Mouse (Mus musculus): ENCODE measurements around the gene Arhgap32. TPM values are rescaled to one million over a fixed set of nuclear protein-coding genes. Genes with fewer than 3 reads are reported as not detected.
A peak's percentile ranks its signal among the peaks of the same experiment; 100 is the strongest.

Gene Arhgap32
- total and polyA plus RNA-seq, 3 experiments: 0.38 to 0.41 TPM; not detected in 1

GRCm38 (mm10) chr9:32208071-32208470 is 92.1 kb downstream of the Arhgap32 start:
- dilution Hi-C loops (cut with MboI; ENCODE audit: extremely low pct_ligation_motif_present, extremely low pct_unique_long_range_greater_than_20kb, low sequenced_read_pairs): no loop called here
- Histone ChIP-seq H3K4me2 (ENCODE audit: insufficient read depth, low read depth, poor library complexity, severe bottlenecking) (no peak overlapping the region), H3K27me3 (replicated peaks) (no peaks in the 10 kb centered on the region), H3K4me1 (ENCODE audit: control insufficient read depth in 1 of 2, insufficient read depth in 2 of 2) (peaks cover 0 to 5% of the 10 kb centered on the region in 2 experiments; a peak in 2 of 4 replicates), H3K27ac (ENCODE audit: insufficient read depth, low read depth) (no peak overlapping the region), H3K36me3 (replicated peaks in 1 of 2; ENCODE audit: control insufficient read depth in 1 of 2, insufficient read depth in 1 of 2, low read length in 1 of 2) (no peaks in the 10 kb centered on the region), H3K79me2 (replicated peaks; ENCODE audit: control insufficient read depth, extremely low read depth, insufficient read depth, poor library complexity, severe bottlenecking) (no peaks in the 10 kb centered on the region), H3K4me3 (replicated peaks in 1 of 3; ENCODE audit: low read depth in 2 of 3, low read length in 2 of 3, poor library complexity in 1 of 3) (no peak overlapping the region), H3K9me3 (replicated peaks; ENCODE audit: low read length) (no peaks in the 10 kb centered on the region), H3K9ac (ENCODE audit: insufficient read depth, low read depth) (no peak overlapping the region)
- in situ Hi-C loops (cut with MboI; ENCODE audit: low pct_ligation_motif_present, low pct_unique_long_range_greater_than_20kb, low sequenced_read_pairs): no loop called here
- DNase-seq (ENCODE audit: extremely low read depth): no peak
- TF ChIP-seq POLR2A (IDR thresholded peaks at IDR 0.05; ENCODE audit: low read depth, low read length) (no peak), GABPA (IDR thresholded peaks at IDR 0.05; ENCODE audit: insufficient replicate concordance, low read depth, low read length) (no peak), ZKSCAN1 (IDR thresholded peaks at IDR 0.05; ENCODE audit: borderline replicate concordance, low read depth, low read length) (no peak), MAX (IDR thresholded peaks at IDR 0.05; ENCODE audit: low read length) (no peak), JUN (IDR thresholded peaks at IDR 0.05; ENCODE audit: insufficient read depth, low read depth, low read length) (no peak), TCF12 (IDR thresholded peaks at IDR 0.05; ENCODE audit: low read depth, low read length) (no peak), E2F4 (IDR thresholded peaks at IDR 0.05; ENCODE audit: insufficient replicate concordance, low read depth, low read length) (no peak), UBTF (IDR thresholded peaks at IDR 0.05; ENCODE audit: low read depth, low read length) (no peak), ETS1 (conservative IDR thresholded peaks at IDR 0.05; ENCODE audit: low read depth, low read length) (no peak), MAFK (IDR thresholded peaks at IDR 0.05; ENCODE audit: insufficient replicate concordance, low read length) (no peak), JUND (conservative IDR thresholded peaks at IDR 0.05; ENCODE audit: low read depth, low read length) (no peak), MYC (IDR thresholded peaks at IDR 0.05; ENCODE audit: low read depth, low read length) (no peak), TBP (conservative IDR thresholded peaks at IDR 0.05; ENCODE audit: low read depth, low read length) (no peak), MEF2A (IDR thresholded peaks at IDR 0.05; ENCODE audit: borderline replicate concordance, low read depth, low read length) (no peak), SIN3A (IDR thresholded peaks at IDR 0.05; ENCODE audit: low read length) (no peak), MXI1 (IDR thresholded peaks at IDR 0.05; ENCODE audit: low read depth, low read length) (no peak)

GRCm38 (mm10) chr9:32216820-32217567 is 101.1 kb downstream of the Arhgap32 start:
- no peak for DNase-seq (ENCODE audit: extremely low read depth)
- no peak for TF ChIP-seq KAT2A (IDR thresholded peaks at IDR 0.05; ENCODE audit: insufficient replicate concordance, low read length)
- no peak for TF ChIP-seq PAX5 (IDR thresholded peaks at IDR 0.05; ENCODE audit: low read length)
- no peak for TF ChIP-seq USF2 (conservative IDR thresholded peaks at IDR 0.05; ENCODE audit: low read depth, low read length)
- no peak for TF ChIP-seq TBP (conservative IDR thresholded peaks at IDR 0.05; ENCODE audit: low read depth, low read length)
- no peak for TF ChIP-seq ZMIZ1 (IDR thresholded peaks at IDR 0.05; ENCODE audit: low read depth, low read length)
- no peak for TF ChIP-seq SMC3 (IDR thresholded peaks at IDR 0.05; ENCODE audit: low read depth, low read length)
- no peak for TF ChIP-seq MAFK (IDR thresholded peaks at IDR 0.05; ENCODE audit: insufficient replicate concordance, low read length)
- TF ChIP-seq MAZ (IDR thresholded peaks at IDR 0.05; ENCODE audit: low read depth, low read length): no peak
- no peak for TF ChIP-seq NELFE (IDR thresholded peaks at IDR 0.05; ENCODE audit: low read depth, low read length)
- Histone ChIP-seq H3K9me3 (replicated peaks; ENCODE audit: low read length) (no peaks in the 10 kb centered on the region), H3K27ac (ENCODE audit: insufficient read depth, low read depth) (no peak overlapping the region), H3K4me3 (replicated peaks in 1 of 3; ENCODE audit: low read depth in 2 of 3, low read length in 2 of 3, poor library complexity in 1 of 3) (no peak overlapping the region), H3K27me3 (replicated peaks) (no peaks in the 10 kb centered on the region), H3K4me2 (ENCODE audit: insufficient read depth, low read depth, poor library complexity, severe bottlenecking) (peak overlapping the region; percentile 57; the same call in 1 of the 2 replicates), H3K9ac (ENCODE audit: insufficient read depth, low read depth) (no peak overlapping the region), H3K4me1 (ENCODE audit: control insufficient read depth in 1 of 2, insufficient read depth in 2 of 2) (peaks cover 3% of the 10 kb centered on the region in 2 experiments; a peak in 2 of 4 replicates), H3K79me2 (replicated peaks; ENCODE audit: control insufficient read depth, extremely low read depth, insufficient read depth, poor library complexity, severe bottlenecking) (no peaks in the 10 kb centered on the region), H3K36me3 (replicated peaks in 1 of 2; ENCODE audit: control insufficient read depth in 1 of 2, insufficient read depth in 1 of 2, low read length in 1 of 2) (no peaks in the 10 kb centered on the region)
- in situ Hi-C loops (cut with MboI; ENCODE audit: low pct_ligation_motif_present, low pct_unique_long_range_greater_than_20kb, low sequenced_read_pairs): no loop called here
- dilution Hi-C loops (cut with MboI; ENCODE audit: extremely low pct_ligation_motif_present, extremely low pct_unique_long_range_greater_than_20kb, low sequenced_read_pairs): no loop called here

All from CH12.LX (cell line).